Mouse (Mus musculus): ENCODE measurements at regions not wholly inside any gene's neighbourhood (a gene's known extent, or its start where the extent isn't known, plus 50 kb on each side); places are given as distances from the start of the nearest gene placed in this dataset.
"Not testable (repeated sequence)": the region's sequence is repeated elsewhere in the genome, so short reads cannot be mapped to it uniquely, and the experiment has no call there.

DNA sequence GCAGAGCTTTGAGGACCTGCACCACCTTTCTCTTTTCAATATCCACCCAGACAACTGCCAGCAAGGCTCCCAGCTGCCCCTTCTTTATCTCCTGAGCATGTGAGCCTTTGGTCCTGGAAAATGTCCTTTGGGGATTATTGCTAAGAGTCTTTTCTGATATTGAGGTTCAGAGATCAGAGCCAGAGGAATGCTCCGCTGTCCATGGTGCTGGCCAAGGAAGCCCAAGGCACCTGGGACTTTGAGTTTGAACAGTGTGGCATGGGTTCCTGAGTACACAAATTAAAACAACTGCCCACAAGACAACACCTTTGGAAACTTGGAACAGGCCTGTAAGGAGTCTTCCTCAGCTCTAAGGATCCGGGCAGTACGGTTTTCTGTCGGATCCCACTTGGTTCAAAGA is 52.6 kb upstream of the Slc28a3 start:
- peak; percentile 81 to 82 for DNase-seq

DNA sequence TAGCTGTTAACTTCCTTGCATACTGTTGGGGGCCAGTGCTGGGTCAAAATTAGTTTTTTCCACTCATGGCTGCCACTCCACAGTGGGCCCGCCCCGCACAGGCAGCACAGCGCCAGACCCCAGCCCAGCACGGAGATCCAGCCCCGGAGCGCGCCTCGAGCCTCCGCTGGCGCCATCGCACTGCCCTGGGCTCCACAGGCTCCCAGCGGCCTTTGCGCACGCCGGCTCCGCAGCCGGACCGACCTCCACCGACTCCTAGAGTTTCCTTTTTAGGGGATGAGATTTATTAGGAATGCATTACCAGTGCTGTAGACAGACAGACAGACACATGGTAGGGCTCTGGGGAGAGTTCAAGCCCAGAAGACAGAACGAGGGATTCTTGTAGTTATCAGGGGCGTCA is 58.0 kb upstream of the Slc28a3 start:
- peak in 1 of 2 experiments; percentile 3 for DNase-seq

DNA sequence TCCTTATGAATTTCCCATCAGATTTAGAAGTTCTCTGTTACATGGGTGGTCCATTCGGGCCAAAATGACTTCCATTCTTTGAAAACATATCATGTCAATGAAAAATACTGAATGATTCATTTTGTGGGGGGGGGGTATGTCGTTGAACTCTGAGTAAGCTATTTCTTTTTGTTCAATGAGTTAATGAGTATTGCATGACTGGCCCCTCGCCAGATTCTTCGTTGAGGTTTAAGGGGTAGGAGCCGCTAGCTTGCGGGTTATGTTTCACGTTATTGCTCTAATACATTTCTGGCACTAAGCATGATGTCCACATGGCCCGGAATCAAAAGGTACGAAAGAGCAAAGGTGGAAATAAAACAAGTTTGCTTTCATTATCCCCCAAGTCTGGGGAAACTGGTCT is 59.5 kb upstream of the Slc28a3 start:
- peak; percentile 50 to 59 for DNase-seq

DNA sequence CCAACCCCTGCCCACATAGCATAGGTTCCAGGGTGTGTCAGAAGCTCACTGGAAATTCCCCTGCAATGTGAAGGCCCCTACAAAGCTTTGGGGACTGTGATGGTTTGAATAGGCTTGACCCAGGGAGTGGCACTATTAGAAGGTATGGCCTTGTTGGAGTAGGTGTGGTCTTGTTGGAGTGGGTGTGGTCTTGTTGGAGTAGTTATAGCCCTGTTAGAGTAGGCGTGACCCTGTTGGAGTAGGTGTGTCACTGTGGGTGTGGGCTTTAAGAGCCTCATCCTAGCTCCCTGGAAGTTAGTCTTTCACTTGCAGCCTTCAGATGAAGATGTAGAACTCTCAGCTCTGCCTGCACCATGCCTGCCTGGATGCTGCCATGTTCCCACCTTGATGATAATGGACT is 64.9 kb upstream of the Slc28a3 start:
- DNase-seq: not testable (repeated sequence)

DNA sequence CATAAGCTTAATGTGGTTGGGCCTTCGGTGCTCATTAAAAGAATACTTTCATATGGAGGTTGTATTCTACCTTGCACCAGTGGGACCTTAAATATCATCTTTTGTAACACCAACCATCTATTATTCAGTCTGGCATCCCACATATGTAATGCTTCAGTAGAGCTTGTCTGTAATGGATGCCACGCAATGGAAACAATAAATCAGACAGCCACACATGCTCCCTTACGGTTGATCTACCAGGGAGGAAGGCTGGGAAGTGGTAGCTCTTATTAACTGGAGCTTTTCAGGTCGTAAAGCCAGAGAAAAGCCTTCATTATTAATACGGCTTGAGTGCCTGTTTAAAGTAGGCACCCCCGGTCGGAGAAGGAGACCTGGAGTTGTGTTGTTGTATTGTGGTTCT is 66.8 kb upstream of the Slc28a3 start:
- no peak for DNase-seq

DNA sequence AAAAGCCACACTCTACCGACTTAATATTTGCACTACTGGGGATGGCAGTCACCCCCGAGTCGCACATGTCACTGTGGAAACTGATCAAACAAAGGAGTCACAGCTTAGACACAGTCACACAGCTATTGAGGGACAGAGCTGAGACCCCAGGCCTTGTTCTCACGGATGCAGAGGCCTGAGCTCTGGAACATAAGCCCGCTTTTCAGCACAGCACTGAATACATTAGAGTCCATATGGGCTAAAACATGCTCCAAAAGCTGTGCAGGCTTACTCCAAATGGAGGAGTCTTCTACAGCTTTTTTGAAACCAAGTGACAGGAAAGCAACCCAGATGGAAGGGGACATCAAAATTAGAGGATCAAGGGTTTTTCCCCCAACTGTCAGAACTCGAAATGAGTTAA is 69.0 kb upstream of the Slc28a3 start:
- no peak for DNase-seq

DNA sequence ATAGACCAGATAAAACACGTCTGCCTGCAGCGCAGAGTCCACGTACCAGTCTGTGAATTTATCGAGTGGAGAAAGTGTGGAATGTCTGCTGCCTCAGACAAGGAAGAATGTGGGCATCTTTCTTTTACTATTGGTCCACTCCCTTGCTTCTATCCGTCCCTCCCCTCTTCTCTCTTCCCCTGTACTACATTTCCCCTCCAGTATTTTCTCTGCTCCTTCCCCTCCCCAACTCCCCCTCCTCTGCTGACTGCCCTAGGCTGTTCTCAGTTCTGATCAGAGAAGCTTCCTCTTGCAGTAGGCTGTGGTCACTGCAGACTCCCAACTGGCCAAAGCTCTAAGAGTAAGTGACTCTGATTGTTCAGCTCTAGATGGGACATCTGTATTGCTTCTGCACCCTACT is 76.1 kb upstream of the Slc28a3 start:
- no peak for DNase-seq

DNA sequence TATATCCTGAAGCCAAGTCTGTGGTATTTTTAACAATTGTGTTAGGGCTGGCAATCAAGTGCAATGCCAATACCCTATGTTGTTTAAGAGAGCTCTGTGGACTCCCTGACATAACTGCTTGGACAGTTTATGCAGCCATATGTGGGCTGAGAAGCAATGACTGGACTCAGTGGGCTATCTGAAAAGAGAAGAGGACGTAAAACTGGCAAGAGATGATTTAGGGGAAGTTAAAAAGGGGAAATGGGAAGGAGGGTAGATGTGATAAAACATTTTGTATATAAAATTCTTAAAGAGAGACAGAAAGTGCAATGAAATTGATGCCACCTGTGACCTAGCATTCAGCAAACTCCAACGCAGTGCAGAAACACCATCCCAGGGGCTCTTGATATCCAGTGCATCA is 76.9 kb upstream of the Slc28a3 start:
- DNase-seq: no peak

DNA sequence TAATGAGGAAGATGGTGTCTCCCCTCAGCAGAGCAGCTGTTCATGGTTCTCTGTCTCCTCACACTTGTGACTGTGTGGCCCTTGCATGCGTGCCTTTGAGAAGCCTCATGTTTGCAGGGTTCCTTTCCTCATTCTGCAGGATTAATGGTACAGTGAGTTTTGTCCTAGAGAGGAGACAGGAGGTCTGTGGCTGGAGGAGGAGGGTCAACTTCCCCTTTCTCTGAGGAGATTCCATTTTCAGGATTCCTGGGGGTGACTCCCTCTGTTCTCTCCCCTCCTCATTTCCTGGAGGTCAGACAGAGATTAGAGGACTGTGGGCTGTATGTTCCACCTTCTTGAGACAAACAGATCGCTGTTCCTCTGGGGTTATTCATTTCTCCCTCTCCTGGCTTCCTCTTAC is 77.6 kb upstream of the Slc28a3 start:
- DNase-seq: no peak

DNA sequence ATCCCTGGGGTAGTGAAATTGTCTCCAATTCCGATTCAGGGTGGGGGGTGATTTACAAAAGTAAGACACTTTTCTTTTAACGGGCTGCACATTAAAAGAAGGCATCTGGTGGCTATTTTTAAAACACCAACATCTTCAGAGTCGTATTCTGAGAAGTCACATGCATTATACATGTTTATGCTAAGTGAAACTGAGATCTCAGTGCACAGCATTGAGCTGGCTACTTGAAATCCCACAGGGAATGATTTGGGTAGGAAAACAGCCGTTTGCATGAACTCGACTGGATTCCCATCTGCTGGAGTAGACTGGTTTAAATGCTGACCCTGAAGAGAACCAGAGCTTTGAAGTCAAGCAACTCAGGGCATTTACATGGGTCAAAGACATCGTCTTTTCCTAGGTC is 84.0 kb upstream of the Slc28a3 start:
- DNase-seq: no peak

DNA sequence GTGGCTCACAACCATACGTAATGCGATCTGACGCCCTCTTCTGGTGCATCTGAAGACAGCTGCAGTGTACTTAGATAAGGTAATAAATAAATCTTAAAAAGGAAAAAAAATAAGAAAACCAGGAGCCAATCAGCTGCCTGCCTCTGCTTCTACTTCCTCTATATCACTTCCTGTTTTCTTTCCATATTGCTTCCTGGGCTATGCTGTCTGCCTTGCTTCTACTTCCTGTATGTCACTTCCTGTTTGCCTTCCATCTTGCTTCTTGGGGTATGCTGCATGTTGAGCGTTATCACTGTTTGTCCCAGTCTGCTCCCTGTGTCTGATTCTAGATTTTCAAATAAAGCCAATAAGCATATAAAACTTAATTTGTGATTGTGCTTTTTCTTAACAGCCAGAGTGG is 85.3 kb upstream of the Slc28a3 start:
- DNase-seq: no peak

DNA sequence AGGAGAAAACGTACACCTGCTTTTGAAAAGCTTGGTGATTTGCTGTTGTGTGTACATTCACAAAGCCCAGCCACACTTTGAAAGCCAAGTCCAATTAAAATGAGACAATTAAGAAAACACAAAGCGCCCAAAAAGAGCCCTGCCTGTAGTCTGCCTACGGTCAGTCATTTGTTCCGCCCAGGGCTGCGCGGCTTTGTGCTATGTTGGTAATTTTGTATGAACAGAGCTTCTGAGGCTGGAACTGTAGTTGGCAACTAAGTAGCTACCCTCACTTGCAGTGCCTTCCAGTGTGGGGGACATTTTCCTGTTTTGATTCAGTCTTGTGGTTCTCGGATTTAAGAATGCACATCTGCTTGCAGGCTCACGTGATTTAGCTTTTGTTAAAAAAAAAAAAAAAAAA is 89.3 kb upstream of the Slc28a3 start:
- no peak for DNase-seq

DNA sequence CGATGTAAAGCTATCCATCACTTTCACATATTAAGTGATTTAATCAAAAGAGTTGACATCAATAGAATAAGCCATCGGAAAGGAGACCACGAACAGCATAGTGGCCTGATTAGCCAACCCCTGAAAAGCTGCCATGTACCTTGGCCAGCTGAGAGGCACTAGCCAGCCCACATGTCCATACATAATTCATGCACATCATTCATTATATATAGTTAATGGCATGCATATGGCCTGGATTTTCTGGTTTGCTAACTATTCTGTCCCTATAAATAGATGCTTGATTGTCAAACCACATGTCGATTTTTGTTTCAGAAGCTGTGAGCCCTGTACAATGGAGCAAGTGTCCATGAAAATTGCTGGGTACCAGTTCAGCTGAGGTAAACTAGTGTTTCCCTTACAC is 93.5 kb upstream of the Slc28a3 start:
- DNase-seq: no peak

DNA sequence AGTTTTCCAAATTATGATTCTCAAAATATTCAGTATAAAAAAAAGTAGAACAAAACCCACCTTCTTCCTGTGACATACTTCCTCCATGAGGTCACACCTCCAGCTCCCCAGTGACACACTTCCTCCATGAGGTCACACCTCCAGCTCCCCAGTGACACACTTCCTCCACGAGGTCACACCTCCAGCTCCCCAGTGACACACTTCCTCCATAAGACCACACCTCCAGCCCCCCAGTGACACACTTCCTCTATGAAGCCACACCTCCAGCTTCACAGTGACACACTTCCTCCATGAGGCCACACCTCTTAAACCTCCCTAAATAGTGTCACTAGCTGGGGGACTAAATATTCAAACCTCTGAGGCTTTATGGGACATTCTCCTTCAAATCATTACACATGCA is 89.8 kb upstream of the Ntrk2 start:
- no peak for DNase-seq

DNA sequence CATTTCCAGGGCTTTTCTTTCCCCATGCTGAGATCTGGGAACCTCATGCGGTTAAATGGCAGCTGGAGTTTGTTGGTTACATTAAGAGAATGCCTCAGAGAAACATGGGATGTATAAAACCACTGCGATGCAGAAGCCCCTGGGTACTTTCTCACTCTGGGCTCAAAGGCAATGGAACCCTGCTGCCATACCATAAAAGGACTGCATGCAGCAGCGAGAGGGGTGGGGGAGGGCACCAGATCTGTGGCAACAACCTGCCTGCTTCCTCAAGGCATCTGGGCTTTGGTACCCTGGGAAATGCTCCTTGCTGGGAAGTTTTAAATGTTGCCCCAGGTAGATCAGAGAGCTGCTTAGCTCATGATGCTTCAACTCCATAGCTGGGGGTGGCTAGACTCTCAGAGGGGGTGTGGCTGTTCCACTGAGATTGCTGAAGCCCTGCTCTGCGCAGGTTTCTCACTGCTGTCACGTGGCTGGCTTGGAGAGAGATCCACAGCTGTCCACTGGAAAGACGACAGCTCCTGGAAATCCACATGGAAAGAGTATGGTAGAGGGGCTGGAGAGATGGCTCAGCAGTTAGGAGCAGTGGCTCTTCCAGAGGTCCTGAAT is 75.8 kb upstream of the Ntrk2 start:
- DNase-seq: no peak

DNA sequence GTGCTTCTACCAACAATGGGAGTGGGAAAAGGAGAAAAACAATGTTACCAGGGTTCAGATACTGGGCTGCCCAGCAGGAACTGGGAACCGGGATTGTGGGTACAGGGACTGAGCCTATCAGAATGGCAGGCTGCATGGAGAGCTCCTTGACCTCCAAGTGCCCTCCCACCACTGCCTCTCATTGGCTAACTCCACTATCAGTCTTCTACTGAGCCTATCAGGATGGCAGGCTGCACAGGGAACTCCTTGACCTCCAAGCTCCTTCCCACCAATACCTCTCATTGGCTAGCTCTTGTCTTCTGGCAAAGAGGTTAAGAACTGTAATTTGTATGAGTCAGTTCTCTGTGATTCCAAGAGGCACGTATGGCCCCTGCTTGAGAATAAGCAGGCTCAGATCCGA is 73.6 kb upstream of the Ntrk2 start:
- no peak for DNase-seq

DNA sequence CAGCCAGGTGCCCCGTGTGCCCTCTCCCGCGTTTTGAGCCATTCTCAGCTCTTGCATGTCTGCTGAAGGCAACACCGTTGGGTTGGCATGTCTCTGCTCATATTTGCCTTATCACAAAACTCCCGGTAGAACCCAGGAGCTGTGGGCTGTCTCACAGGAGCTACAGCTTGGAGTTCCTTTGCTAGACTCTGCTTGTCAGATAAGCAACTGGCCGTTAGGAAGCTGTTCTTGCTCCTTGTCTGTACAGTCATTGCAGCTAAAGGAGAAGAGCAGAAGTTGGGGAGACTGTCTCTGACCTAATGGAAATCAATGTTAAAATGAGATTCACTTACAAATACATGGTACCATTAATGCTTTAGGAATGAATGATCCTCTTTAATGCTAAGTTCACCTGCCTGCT is 72.8 kb upstream of the Ntrk2 start:
- no peak for DNase-seq

DNA sequence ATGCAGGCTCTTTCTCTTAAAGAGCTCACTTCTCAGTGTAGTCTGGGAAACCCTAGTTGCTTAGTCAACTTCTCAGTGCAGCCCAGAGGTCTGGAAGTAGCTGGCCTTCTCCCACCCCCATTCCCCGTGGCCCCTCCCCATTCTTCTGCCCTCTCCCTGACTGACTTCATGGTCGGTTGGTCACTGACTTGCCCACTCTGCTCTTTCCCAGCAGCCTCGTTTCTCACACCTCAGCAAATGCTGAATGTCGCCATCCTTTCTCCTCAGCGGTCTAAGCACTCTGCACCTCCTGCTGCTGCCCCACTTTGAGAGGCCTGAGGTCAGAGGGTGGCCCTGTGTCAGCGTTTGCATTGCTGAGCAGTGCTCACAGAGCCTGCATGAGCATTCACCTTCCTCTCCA is 70.8 kb upstream of the Ntrk2 start:
- peak; percentile 64 to 74 for DNase-seq

DNA sequence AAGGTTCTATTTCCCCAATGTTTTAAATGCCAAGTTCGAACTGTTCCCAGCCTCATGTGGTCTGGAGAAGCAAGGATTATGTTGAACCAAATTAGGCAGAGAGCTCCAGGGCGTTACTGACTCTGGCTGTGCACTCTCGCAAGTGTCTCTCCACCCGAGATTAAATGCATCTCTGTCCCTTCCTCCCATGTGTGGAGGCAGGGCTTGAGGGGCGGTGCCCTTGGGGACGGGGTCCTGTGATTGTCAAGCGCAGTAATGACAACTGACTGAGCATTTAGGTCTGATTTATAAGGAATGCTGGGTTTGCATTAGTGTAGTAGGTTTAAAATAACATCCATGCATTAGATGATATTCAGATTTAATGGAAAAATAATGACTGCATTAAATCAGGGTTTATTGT is 65.6 kb upstream of the Ntrk2 start:
- no peak for DNase-seq

DNA sequence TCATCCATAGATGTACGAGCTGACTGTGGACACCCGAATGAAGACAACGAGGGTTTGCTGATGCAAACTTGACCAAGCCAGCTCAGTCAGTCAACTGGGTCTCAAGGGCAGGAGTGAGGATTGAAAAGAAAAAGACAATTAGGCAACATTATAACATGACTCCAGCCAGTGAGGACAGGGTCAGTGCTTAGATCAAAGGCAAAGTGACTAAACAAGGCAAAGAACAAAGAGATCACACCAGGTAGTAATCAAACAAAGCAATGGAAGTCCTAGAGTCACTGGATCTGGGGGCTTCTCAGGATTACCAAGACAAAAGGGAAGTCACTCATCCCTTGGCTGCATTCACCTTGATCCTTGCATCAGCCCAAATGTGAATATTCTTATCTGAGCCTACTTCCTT is 60.3 kb upstream of the Ntrk2 start:
- no peak for DNase-seq

DNA sequence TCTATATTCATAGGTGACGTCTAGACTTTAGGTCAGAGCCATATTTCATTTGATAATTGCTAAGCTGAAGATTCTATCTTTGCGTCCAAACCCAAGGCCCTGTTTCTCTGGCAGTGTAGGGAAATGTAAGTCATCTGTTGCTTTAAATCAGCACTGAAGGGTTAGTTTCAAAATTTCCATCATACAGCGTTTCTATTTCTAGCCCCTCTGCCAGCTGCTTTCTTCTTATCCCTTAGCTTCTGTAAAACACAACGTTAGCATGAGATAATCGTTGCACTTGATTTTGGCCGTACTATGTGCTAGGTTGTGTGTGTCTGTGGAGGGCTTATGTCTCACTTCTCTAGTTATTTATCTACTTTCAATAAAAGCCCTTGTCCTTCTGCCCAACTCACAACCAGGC is 58.7 kb upstream of the Ntrk2 start:
- DNase-seq: no peak

DNA sequence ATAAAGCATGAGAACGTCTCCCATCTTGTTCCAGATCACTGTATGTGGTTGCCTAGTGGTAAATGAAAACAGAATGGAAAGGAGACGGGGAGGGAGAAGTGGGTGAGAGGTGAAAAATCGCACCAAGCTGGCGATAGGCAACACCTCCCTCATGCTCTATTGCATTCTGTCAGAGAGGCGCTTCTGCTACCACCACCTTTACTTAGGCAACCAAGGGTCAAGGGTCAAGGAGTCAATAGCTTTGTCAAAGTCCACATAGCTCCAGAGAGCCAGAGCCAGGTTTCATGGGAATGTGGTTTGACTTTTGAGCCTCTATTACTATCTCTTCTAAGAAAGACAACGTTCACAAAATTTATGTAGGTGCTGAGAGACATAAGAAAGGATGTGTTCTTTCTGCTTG is 50.2 kb upstream of the Ntrk2 start:
- no peak for DNase-seq
